Mouse (Mus musculus) layer of hippocampus, adult 2 months (tissue): Measurements from ENCODE around the gene Dgki. TPM values are rescaled to one million over a fixed set of nuclear protein-coding genes. Genes with fewer than 3 reads are reported as not detected.
A peak's percentile ranks its signal among the peaks of the same experiment; 100 is the strongest.

Experiments
- DNase-seq, 2 experiments: peaks; one replicate each; pipeline ENCODE4 v3.0.0; 2022; ENCODE audit warnings: low spot score in 2 of 2
- H3K27ac ChIP-seq: fragments of 200-600 bp; 2 replicates; pipeline ENCODE4 v1.8.1; 2022
- H3K4me3 ChIP-seq: fragments of 200-600 bp; 2 replicates; pipeline ENCODE4 v1.8.1; 2022; ENCODE audit warnings: mild to moderate bottlenecking
- CTCF ChIP-seq: fragments of 200-600 bp; conservative IDR thresholded peaks from 2 replicates; pipeline ENCODE4 v1.8.1; 2022; ENCODE audit warnings: antibody characterized with exemption, mild to moderate bottlenecking, moderate library complexity
- total RNA-seq, 2 experiments: library from RNA; stranded (reverse); gene quantifications; 2 replicates each; pipeline ENCODE4 v1.2.3; 2021

Gene Dgki
- total RNA-seq, 2 experiments from 2014 or later: 88.6 to 89.5 TPM

DNA sequence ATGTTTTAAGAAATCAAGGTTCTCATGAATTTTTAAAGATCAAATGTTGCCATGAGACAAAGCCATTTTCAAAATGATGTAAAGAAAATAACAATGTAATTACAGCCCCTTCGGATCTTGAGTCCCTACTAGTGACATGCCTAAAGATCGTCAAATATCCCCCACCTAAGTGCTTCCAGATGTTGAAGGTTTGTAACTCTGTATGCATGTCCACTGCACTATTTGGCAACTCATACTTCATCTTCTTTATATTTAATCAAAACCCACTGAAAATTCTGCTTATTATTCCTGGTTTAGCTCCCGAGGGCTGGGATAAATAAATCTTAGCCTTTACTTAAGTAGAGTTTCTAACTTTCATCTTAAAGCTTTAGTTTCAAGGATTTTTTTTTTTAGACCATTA lies 458.3 kb downstream of the Dgki start:
- TF ChIP-seq CTCF: no peak
- DNase-seq: no peak
- Histone ChIP-seq H3K4me3 (no peak overlapping the region), H3K27ac (peak overlapping the region; percentile 77; the same call in 1 of the 2 replicates)

DNA sequence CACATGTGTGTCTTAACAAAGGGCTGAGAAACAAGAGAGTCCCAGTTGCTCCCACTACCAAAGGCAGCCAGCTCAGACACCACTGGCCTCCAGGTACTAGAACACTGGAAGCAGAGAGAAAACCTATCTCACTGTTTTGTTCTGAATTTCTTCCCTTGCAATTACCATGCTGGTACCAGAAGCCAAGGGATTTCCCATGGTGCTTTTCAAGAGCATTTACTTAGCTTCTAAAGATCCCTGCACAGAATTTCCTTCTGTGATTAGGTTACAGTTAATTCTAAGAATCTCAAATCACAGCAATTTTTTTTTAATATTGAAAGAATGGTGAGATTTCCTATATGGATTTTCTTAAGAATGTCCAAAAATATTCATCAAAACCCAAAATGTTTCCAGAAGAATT lies 458.8 kb downstream of the Dgki start:
- TF ChIP-seq CTCF: no peak
- H3K27ac ChIP-seq: no peak overlapping the region
- H3K4me3 ChIP-seq: no peak overlapping the region
- no peak for DNase-seq

DNA sequence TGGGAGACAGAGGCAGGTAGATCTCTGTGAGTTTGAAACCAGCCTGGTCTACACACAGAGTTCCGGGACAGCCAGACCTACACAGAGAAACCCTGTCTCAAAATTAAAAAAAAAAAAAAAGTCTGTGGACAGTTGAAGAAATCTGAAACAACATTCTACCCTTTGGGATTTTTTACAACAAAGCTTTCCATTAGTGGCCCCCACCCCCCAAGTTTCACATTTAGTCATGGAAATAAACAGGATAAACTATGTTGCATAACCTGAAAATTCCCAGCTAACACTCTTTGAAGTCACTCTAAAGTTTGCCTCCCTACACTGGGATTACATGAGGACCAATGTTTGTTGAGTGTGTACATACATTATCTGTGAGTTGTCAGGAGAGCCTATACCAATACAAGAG lies 461.2 kb downstream of the Dgki start:
- no peak for TF ChIP-seq CTCF
- Histone ChIP-seq H3K4me3 (no peak overlapping the region), H3K27ac (no peak overlapping the region)
- DNase-seq: no peak

DNA sequence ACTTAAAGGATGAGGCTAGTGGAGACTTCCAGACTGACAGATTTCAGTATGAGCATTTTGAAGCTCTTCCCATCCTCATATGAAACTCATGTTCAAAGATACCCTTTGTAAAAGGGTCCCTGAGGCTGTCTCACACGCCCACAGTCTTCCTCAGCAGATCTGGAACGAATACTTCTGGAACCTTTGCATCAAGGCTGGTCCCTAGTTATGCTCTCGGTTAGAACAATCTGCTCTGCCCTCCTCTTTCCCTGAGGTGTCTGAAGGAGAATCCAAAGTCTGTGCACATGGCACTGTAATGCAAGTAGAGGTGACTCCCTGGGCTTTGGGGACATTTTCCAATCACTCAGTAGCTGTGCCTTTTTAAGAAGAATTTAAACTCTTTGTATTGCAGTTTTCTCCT lies 464.6 kb downstream of the Dgki start:
- TF ChIP-seq CTCF: no peak
- Histone ChIP-seq H3K4me3 (no peak overlapping the region), H3K27ac (no peak overlapping the region)
- no peak for DNase-seq

DNA sequence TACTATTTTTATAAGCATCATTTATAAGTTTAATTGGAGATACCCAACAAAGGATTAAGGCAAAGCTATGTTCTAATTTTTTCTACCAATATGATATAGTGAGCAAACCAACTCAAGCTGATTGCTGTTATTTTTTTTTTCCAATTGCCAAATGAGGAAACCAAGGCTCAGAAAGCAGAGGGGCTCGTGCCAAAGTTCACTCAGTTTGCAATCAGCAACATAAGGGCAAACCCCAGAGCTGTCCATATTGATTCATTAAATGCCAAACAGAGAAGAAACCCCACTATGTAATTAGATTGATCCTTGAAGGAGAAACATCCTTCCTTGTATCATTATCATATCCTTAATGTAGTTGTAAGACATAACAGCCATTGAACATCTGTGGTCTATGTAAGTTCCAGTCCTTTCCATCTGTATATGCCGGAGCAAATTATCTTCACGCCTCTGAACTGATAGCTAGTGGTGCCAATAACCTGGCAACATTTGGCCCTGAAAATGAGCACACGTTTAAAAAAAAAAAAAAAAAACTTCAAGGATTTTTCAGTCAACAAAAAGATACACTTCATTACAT lies 465.2 kb downstream of the Dgki start:
- TF ChIP-seq CTCF: no peak
- Histone ChIP-seq H3K27ac (no peak overlapping the region), H3K4me3 (no peak overlapping the region)
- DNase-seq: no peak

DNA sequence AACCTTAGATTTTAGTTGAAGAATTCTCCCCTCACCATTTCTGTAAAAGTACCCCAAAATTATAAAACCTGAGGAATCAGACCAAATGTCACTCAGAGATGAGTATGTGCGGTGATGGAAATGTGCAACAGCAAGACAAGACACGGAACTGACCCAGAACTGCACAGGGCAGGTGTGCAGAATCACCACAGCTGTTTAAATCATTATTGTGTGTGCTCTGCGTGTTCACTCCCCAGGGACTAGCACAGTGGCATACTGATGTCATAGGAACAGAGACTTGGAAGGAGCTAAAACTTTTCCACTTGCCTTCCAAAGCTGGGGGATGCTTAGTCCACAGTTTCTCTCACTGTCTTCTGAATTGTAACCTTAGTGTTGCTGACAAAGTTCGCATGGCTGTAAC lies 467.3 kb downstream of the Dgki start:
- no peak for DNase-seq
- TF ChIP-seq CTCF: no peak
- no peak overlapping the region for H3K27ac ChIP-seq
- H3K4me3 ChIP-seq: no peak overlapping the region

DNA sequence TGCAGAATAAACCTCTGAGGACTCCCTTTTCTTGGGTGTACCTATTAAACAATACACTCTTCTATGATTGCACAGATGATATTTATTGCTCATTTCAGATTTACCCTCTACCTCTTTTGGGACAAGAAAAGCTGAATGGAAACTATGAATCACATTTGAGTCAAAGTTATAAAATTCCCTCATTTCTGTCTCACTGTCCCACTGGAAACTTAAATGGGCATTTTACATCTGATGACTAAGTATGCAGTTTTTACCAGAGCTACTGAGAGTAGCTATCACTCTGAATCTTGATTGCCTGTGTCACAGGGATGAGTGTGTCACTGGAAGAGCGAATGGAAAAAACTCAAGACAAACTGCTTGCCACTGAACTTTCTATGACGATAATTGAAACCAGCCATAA lies 467.8 kb downstream of the Dgki start:
- Histone ChIP-seq H3K4me3 (no peak overlapping the region), H3K27ac (no peak overlapping the region)
- DNase-seq: no peak
- no peak for TF ChIP-seq CTCF

DNA sequence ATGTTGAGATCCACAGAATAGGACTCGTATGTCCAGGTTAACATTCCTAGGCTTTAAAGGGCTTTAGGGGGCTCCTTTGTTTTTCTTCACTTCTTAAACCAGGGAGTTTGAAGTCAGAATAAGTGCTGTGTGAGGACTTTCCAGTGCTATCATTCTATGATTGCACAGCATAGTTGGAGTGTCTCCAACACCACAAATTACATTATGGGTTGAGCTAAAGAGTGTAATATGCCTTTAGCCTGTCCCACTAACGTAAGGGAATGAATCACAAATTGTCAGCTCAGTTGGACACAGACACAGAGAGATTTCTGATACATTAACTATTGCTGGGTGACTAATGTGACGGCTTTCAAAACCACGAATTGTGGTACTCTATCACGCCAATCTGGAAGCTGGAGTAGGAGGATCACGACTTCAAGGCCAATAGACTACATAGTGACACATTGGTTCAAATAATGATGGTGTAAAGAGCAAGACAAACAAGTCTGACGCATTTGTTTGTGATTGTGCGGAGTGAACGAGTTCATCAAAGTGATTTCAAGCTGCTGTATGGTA lies 469.5 kb downstream of the Dgki start:
- TF ChIP-seq CTCF: no peak
- Histone ChIP-seq H3K4me3 (no peak overlapping the region), H3K27ac (no peak overlapping the region)
- no peak for DNase-seq

DNA sequence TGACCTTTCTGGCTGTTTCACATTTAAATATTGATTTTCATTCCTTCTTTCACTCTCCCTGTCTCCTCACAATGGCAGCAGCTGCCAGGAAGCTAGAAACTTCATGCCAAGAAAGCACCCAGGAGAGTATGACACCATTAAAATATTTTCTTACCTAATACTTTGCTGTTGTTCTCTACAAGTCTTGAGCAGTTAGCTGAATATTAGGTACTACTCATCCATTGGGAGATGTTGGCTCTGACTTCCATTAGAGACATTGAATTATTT lies 480.3 kb downstream of the Dgki start:
- H3K4me3 ChIP-seq: no peak overlapping the region
- peak overlapping the region; percentile 79 for H3K27ac ChIP-seq
- no peak for TF ChIP-seq CTCF
- no peak for DNase-seq

DNA sequence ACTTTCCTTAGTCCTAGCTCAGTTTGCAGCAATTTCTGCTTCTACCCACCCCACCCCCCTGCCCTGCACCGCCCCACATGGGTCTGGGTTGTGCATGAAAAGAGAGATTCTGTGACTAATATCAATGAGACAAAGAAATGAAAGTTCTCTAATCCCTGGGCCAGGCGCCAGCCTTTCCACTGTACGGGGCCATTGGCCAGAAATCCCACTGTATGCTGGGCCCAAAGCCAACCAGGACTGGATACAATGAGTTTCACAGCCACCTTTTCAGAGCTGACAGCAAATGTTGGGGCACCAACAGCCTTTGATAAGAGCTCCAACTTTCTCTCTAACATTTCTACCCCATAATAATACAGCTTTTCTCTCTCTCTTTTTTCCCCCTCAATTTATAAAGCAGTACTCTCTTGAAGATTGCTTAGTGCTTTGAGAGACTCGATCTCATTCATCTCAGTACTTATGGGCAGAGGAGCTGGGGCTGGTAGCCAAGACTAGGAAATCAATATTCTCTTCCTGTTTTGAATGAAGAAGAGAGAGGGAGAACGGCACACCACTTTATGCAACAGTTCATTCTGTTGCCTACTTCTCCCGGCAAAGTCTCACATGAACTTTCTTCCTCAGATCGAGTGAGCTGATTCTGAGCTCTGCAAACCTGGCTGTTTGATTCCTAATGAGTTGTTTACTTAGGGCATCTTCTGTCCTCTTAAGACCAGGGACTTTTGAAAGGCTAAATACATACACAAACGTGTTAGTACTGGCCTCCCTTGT lies 480.8 kb downstream of the Dgki start:
- H3K27ac ChIP-seq: peak overlapping the region; percentile 79
- no peak for TF ChIP-seq CTCF
- no peak overlapping the region; the same call in 1 of the 2 replicates for H3K4me3 ChIP-seq
- peak; percentile 72 to 73 for DNase-seq

DNA sequence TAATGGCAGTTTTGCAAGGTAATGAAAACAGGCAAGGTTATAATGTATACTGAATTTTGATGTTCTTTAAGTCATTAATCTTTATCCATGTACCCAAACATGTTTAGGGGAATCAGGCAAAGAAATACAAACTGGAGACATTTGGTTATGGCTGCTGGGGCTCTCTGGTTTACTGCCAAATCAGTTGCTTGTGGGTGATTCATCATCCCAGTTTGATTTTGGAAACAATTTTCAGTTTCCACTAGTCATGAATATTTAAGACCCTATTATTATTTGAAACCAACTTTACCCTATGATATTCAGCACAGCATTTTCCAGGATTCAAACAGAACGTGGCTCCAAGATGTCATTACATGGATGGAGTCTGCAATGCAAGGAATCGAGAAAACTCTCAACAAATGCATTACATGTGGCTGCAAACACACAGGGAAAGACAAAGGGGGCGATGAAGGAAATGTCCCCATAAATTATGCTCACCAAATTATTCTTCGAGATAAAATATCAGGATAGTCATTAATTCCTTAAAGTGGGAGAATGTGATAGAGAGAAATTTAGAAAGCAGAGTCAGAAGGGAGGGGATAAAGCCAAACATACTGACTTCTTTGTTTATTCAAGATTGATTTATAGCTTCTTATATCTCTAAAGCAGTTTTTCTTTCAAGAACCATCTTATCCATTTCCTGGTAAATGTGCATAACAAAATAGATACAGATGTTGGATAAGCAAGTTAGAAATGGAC lies 481.5 kb downstream of the Dgki start:
- Histone ChIP-seq H3K27ac (peak overlapping the region; percentile 79), H3K4me3 (no peak overlapping the region; the same call in 1 of the 2 replicates)
- no peak for TF ChIP-seq CTCF
- DNase-seq: peak; percentile 45 to 47

DNA sequence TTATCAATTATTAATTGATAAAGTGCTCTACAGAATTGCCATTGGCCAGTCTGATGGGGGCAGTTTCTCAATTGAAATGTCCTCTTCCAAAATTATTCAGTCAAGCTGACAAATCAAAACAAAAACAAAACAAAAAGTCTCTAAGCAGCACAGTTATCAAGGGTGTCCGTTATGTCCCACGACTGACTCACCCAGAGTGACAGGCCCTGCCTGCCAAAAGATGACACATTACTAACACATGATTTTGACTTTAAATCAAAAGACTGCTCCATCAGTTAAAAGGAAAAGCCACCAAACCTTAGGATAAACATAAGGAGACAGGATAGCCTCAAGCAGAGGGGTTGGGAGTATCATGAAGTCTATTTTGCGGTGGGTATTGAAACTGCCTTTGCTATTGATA lies 483.3 kb downstream of the Dgki start:
- H3K4me3 ChIP-seq: no peak overlapping the region
- H3K27ac ChIP-seq: peak overlapping the region; percentile 49
- no peak for DNase-seq
- TF ChIP-seq CTCF: no peak

DNA sequence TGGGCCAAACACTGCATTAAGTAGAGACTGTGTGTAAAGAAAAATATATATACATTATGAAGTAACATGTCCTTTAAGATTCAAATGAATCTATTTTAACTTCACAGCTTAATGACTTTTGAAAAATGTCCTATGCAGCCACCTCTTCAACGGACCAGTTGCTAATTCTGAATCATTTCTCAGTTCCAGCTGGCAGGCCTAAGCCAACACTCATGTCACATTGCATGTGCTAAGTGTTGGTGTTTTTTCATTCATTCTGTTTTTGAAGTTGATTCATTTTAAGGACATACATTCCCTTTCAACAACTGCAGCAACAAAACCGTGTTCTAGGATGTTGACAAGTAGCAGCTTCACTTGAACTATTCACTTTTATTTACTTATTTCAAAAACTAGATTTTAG lies 484.0 kb downstream of the Dgki start:
- no peak for TF ChIP-seq CTCF
- DNase-seq: no peak
- peak overlapping the region; percentile 49 for H3K27ac ChIP-seq
- no peak overlapping the region for H3K4me3 ChIP-seq
